Mouse (Mus musculus): ENCODE measurements around the gene Lyst. TPM values are rescaled to one million over a fixed set of nuclear protein-coding genes. Genes with fewer than 3 reads are reported as not detected.
A peak's percentile ranks its signal among the peaks of the same experiment; 100 is the strongest.
"Not testable (repeated sequence)": the region's sequence is repeated elsewhere in the genome, so short reads cannot be mapped to it uniquely, and the experiment has no call there.

The Lyst gene
- 3.4 and 4.1 TPM in 2 replicates for polyA plus RNA-seq (2012; rRNA removed)
- polyA plus RNA-seq (2014; fragmentation: Nextera tagmentation; extraction: Ambion mirVana) = 4.5 and 4.7 TPM in 2 replicates

- TF ChIP-seq POLR2A (IDR thresholded peaks at IDR 0.05; ENCODE audit: borderline replicate concordance, extremely low read depth, insufficient read depth, insufficient read length) = peak; percentile 53; the same call in 1 of the 2 replicates
- ATAC-seq (ENCODE audit: low FRiP score, low read depth) = peak; percentile 99
- H3K9me3 ChIP-seq (ENCODE audit: control insufficient read depth, low read length) = no peaks in the 10 kb centered on the region
- peak within 1 kb of the TSS; percentile 70 for H3K9ac ChIP-seq (ENCODE audit: low read depth, low read length, severe bottlenecking)
- peak within 1 kb of the TSS; percentile 83 for H3K4me3 ChIP-seq (replicated peaks; ENCODE audit: low read length)
- no peaks in the 10 kb centered on the region for H3K36me3 ChIP-seq (ENCODE audit: control insufficient read depth, insufficient read depth, low read length)
- WGBS = under 1% methylated on average over 71 of the region's 88 CpGs
- no peaks in the 10 kb centered on the region for H3K27me3 ChIP-seq (ENCODE audit: control insufficient read depth, insufficient read depth, low read length)
- 0 out of 2 replicates have a peak, but pooled peaks cover 5% of the 10 kb centered on the region for H3K4me1 ChIP-seq (ENCODE audit: control insufficient read depth, insufficient read depth, low read length)
- DNase-seq (ENCODE audit: low spot score) = peak; percentile 96
- H3K27ac ChIP-seq (replicated peaks; ENCODE audit: low read depth, low read length) = no peak within 1 kb of the TSS
- peak within 1 kb of the TSS; percentile 87 for H3K4me2 ChIP-seq (replicated peaks; ENCODE audit: low read depth, low read length, severe bottlenecking)
These were observed at the start of gene Lyst for GRCm38 (mm10) chr13:13590048-13591011. Gene Lyst (plus strand): TSS chr13:13590397.

- DNase-seq (ENCODE audit: low spot score); H3K4me1 ChIP-seq (ENCODE audit: control insufficient read depth, insufficient read depth, low read length); H3K36me3 ChIP-seq (ENCODE audit: control insufficient read depth, insufficient read depth, low read length); H3K27ac ChIP-seq (replicated peaks; ENCODE audit: low read depth, low read length); ATAC-seq (ENCODE audit: low FRiP score, low read depth); H3K4me2 ChIP-seq (replicated peaks; ENCODE audit: low read depth, low read length, severe bottlenecking); H3K9ac ChIP-seq (ENCODE audit: low read depth, low read length, severe bottlenecking); H3K27me3 ChIP-seq (ENCODE audit: control insufficient read depth, insufficient read depth, low read length); H3K9me3 ChIP-seq (ENCODE audit: control insufficient read depth, low read length); H3K4me3 ChIP-seq (replicated peaks; ENCODE audit: low read length): not testable (repeated sequence)
- 94% methylated on average over 10 of the region's 10 CpGs for WGBS
These were observed 47.1 kb upstream of the Lyst start for GRCm38 (mm10) chr13:13543073-13543472.

- Histone ChIP-seq H3K36me3 (ENCODE audit: control insufficient read depth, insufficient read depth, low read length) (no peaks in the 10 kb centered on the region), H3K4me1 (ENCODE audit: control insufficient read depth, insufficient read depth, low read length) (no peaks in the 10 kb centered on the region), H3K27ac (replicated peaks; ENCODE audit: low read depth, low read length) (no peak overlapping the region), H3K4me2 (replicated peaks; ENCODE audit: low read depth, low read length, severe bottlenecking) (no peak overlapping the region), H3K27me3 (ENCODE audit: control insufficient read depth, insufficient read depth, low read length) (no peaks in the 10 kb centered on the region), H3K9ac (ENCODE audit: low read depth, low read length, severe bottlenecking) (no peak overlapping the region), H3K9me3 (ENCODE audit: control insufficient read depth, low read length) (no peaks in the 10 kb centered on the region), H3K4me3 (replicated peaks; ENCODE audit: low read length) (no peak overlapping the region)
- ATAC-seq (ENCODE audit: low FRiP score, low read depth) (no peak), DNase-seq (ENCODE audit: low spot score) (no peak)
- no peak for TF ChIP-seq POLR2A (IDR thresholded peaks at IDR 0.05; ENCODE audit: borderline replicate concordance, extremely low read depth, insufficient read depth, insufficient read length)
- 46% methylated on average over 3 of the region's 3 CpGs for WGBS
These were observed 43.4 kb upstream of the Lyst start for GRCm38 (mm10) chr13:13546792-13547191.

GRCm38 (mm10) chr13:13547889-13548288, 42.3 kb upstream of the Lyst start:
- Histone ChIP-seq H3K27me3 (ENCODE audit: control insufficient read depth, insufficient read depth, low read length) (no peaks in the 10 kb centered on the region), H3K4me1 (ENCODE audit: control insufficient read depth, insufficient read depth, low read length) (no peaks in the 10 kb centered on the region), H3K27ac (replicated peaks; ENCODE audit: low read depth, low read length) (no peak overlapping the region), H3K36me3 (ENCODE audit: control insufficient read depth, insufficient read depth, low read length) (no peaks in the 10 kb centered on the region), H3K9me3 (ENCODE audit: control insufficient read depth, low read length) (no peaks in the 10 kb centered on the region), H3K4me3 (replicated peaks; ENCODE audit: low read length) (no peak overlapping the region), H3K4me2 (replicated peaks; ENCODE audit: low read depth, low read length, severe bottlenecking) (no peak overlapping the region), H3K9ac (ENCODE audit: low read depth, low read length, severe bottlenecking) (no peak overlapping the region)
- DNase-seq (ENCODE audit: low spot score) = no peak
- ATAC-seq (ENCODE audit: low FRiP score, low read depth) = no peak
- TF ChIP-seq POLR2A (IDR thresholded peaks at IDR 0.05; ENCODE audit: borderline replicate concordance, extremely low read depth, insufficient read depth, insufficient read length) = no peak
- 85% methylated on average over 4 of the region's 4 CpGs for WGBS

- Histone ChIP-seq H3K27ac (replicated peaks; ENCODE audit: low read depth, low read length) (no peak overlapping the region), H3K9ac (ENCODE audit: low read depth, low read length, severe bottlenecking) (no peak overlapping the region), H3K36me3 (ENCODE audit: control insufficient read depth, insufficient read depth, low read length) (no peaks in the 10 kb centered on the region), H3K4me2 (replicated peaks; ENCODE audit: low read depth, low read length, severe bottlenecking) (no peak overlapping the region), H3K27me3 (ENCODE audit: control insufficient read depth, insufficient read depth, low read length) (no peaks in the 10 kb centered on the region), H3K9me3 (ENCODE audit: control insufficient read depth, low read length) (no peaks in the 10 kb centered on the region), H3K4me1 (ENCODE audit: control insufficient read depth, insufficient read depth, low read length) (no peaks in the 10 kb centered on the region), H3K4me3 (replicated peaks; ENCODE audit: low read length) (no peak overlapping the region)
- DNase-seq (ENCODE audit: low spot score) (no peak), ATAC-seq (ENCODE audit: low FRiP score, low read depth) (no peak)
- WGBS = 85% methylated on average over 6 of the region's 6 CpGs
- TF ChIP-seq POLR2A (IDR thresholded peaks at IDR 0.05; ENCODE audit: borderline replicate concordance, extremely low read depth, insufficient read depth, insufficient read length) = no peak
These were observed 41.6 kb upstream of the Lyst start for GRCm38 (mm10) chr13:13548431-13549190.

Measured in limb, embryonic 14.5 days (tissue).